Mouse (Mus musculus): ENCODE measurements around the gene Nono. TPM values are rescaled to one million over a fixed set of nuclear protein-coding genes. Genes with fewer than 3 reads are reported as not detected.

Nono gene
- polyA plus RNA-seq, 1 experiment from 2014 or later, result 636 TPM

Other genes with a start within 250 kb of the Nono start
- 57.3 and 64.6 TPM in 2 replicates for gene Snx12, start 206.8 kb upstream of the Nono start, polyA plus RNA-seq (2016; fragmentation: Nextera tagmentation; extraction: Ambion mirVana)
- gene Foxo4, start 174.8 kb upstream of the Nono start, polyA plus RNA-seq (2016; fragmentation: Nextera tagmentation; extraction: Ambion mirVana), result 1.3 and 1.9 TPM in 2 replicates
- gene Gm614, start 165.3 kb upstream of the Nono start, polyA plus RNA-seq (2016; fragmentation: Nextera tagmentation; extraction: Ambion mirVana), result not detected in 2 replicates
- 2.0 TPM in 2 replicates for gene Il2rg, start 161.1 kb upstream of the Nono start, polyA plus RNA-seq (2016; fragmentation: Nextera tagmentation; extraction: Ambion mirVana)
- gene Gm20489, start 160.3 kb upstream of the Nono start, polyA plus RNA-seq (2016; fragmentation: Nextera tagmentation; extraction: Ambion mirVana), result not detected in 2 replicates
- 42.0 and 43.1 TPM in 2 replicates for gene Med12, start 155.3 kb upstream of the Nono start, polyA plus RNA-seq (2016; fragmentation: Nextera tagmentation; extraction: Ambion mirVana)
- 32.2 and 36.3 TPM in 2 replicates for gene Nlgn3, start 130.2 kb upstream of the Nono start, polyA plus RNA-seq (2016; fragmentation: Nextera tagmentation; extraction: Ambion mirVana)
- not detected in 2 replicates for gene Gjb1, start 52.9 kb upstream of the Nono start, polyA plus RNA-seq (2016; fragmentation: Nextera tagmentation; extraction: Ambion mirVana)
- gene Zmym3, start 8.5 kb upstream of the Nono start, polyA plus RNA-seq (2016; fragmentation: Nextera tagmentation; extraction: Ambion mirVana), result 37.5 and 37.8 TPM in 2 replicates
- 3.3 and 3.9 TPM in 2 replicates for gene Itgb1bp2, start 19.8 kb downstream of the Nono start, polyA plus RNA-seq (2016; fragmentation: Nextera tagmentation; extraction: Ambion mirVana)
- 28.2 and 29.6 TPM in 2 replicates for gene Taf1, start 103.4 kb downstream of the Nono start, polyA plus RNA-seq (2016; fragmentation: Nextera tagmentation; extraction: Ambion mirVana)
- 199 and 218 TPM in 2 replicates for gene Ogt, start 210.7 kb downstream of the Nono start, polyA plus RNA-seq (2016; fragmentation: Nextera tagmentation; extraction: Ambion mirVana)

Data from forebrain, embryonic 12.5 days (tissue).